Mouse (Mus musculus) right cerebral cortex, postnatal 25 days (tissue): Measurements from ENCODE around the gene Polr3e.

Experiments used
- DNase-seq: peaks from one replicate; pipeline ENCODE4 v3.0.0; 2022

Polr3e gene

GRCm38 (mm10) chr7:120980931-120981924 lies 63.7 kb downstream of the Polr3e start:
- DNase-seq: peak; percentile 30

- DNase-seq: peak; percentile 93
These were observed 64.8 kb downstream of the Polr3e start, which contains the start of the genes Cdr2 and Mfsd13b for GRCm38 (mm10) chr7:120982200-120982841. TSS of gene Cdr2 (minus strand) at chr7:120982312. TSS of gene Mfsd13b (plus strand) at chr7:120982509.

- no peak for DNase-seq
These were observed 65.4 kb downstream of the Polr3e start for GRCm38 (mm10) chr7:120982968-120983367.

- DNase-seq: no peak
These were observed 73.6 kb downstream of the Polr3e start for GRCm38 (mm10) chr7:120991191-120991590.
